Mouse (Mus musculus): ENCODE results near the gene Appl2. TPM values are rescaled to one million over a fixed set of nuclear protein-coding genes. Genes with fewer than 3 reads are reported as not detected.

The Appl2 gene
- polyA plus RNA-seq, 1 experiment from 2014 or later, result 40.2 TPM

DNA sequence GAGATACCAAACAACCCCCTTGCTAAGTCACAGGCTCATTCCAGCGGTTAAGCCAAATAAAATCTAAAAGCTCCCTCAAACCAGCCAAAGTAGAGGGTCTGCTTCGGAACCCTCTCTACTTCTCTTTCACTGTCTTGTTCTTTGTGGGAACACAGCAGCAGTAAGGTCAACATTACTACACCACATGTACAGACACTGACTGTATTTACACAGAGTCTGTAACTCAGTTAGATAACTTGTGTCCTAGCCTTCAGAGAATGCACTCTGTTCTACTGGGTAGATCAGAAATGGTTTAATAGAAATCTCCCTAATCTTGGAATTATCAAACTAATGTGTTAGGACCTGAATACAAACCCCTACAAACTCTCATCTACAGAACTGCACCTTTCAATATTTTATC is 12.3 kb downstream of the Appl2 start:
- 92% methylated on average over 2 of the region's 2 CpGs for WGBS
- no peak overlapping the region for H3K27ac ChIP-seq (ENCODE audit: low read depth, low read length)

DNA sequence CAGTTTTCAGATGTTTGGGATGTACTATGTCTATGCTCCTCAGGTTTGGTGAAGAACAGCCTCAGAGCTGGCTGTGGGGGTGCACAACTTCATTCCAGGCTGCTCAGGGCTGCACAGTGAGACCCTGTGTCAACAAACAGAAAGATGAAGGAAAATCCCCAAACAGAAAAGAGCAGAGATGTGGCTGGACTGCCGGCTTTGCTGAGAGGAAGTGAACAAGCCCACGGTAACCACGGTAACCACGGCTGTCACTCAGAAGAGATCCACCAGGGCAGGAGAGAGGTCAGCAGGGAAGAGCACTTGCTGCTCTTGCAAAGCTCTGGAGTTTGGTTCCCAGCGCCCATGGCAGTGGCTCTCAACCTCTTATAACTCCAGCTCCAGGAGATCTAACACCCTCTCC is 14.1 kb downstream of the Appl2 start:
- peaks cover 12% of the 10 kb centered on the region for H3K4me1 ChIP-seq (ENCODE audit: control insufficient read depth, insufficient read depth, low read length)
- H3K9me3 ChIP-seq (ENCODE audit: control insufficient read depth, low read length), result no peaks in the 10 kb centered on the region
- H3K4me3 ChIP-seq (ENCODE audit: low read length), result no peak overlapping the region
- no peaks in the 10 kb centered on the region for H3K27me3 ChIP-seq (ENCODE audit: control insufficient read depth, insufficient read depth, low read length)
- H3K4me2 ChIP-seq (replicated peaks; ENCODE audit: low read depth, low read length), result no peak overlapping the region
- no peak overlapping the region for H3K9ac ChIP-seq (ENCODE audit: low read depth, low read length)
- no peak overlapping the region for H3K27ac ChIP-seq (ENCODE audit: low read depth, low read length)
- no peaks in the 10 kb centered on the region; the same call in 1 of the 2 replicates for H3K36me3 ChIP-seq (ENCODE audit: control insufficient read depth, insufficient read depth, low read length)
- no peak for ATAC-seq (ENCODE audit: low FRiP score, low TSS enrichment)
- 36% methylated on average over 5 of the region's 5 CpGs for WGBS

More for the DNA sequence above, 12.3 kb downstream of the Appl2 start:
- H3K9ac ChIP-seq (ENCODE audit: low read depth, low read length), result no peak overlapping the region
- ATAC-seq (ENCODE audit: low FRiP score, low TSS enrichment), result no peak
- no peak overlapping the region for H3K4me2 ChIP-seq (replicated peaks; ENCODE audit: low read depth, low read length)
- H3K4me1 ChIP-seq (ENCODE audit: control insufficient read depth, insufficient read depth, low read length), result peaks cover 12% of the 10 kb centered on the region
- no peak overlapping the region for H3K4me3 ChIP-seq (ENCODE audit: low read length)
- no peaks in the 10 kb centered on the region for H3K27me3 ChIP-seq (ENCODE audit: control insufficient read depth, insufficient read depth, low read length)
- H3K9me3 ChIP-seq (ENCODE audit: control insufficient read depth, low read length), result no peaks in the 10 kb centered on the region
- H3K36me3 ChIP-seq (ENCODE audit: control insufficient read depth, insufficient read depth, low read length), result no peaks in the 10 kb centered on the region; the same call in 1 of the 2 replicates

DNA sequence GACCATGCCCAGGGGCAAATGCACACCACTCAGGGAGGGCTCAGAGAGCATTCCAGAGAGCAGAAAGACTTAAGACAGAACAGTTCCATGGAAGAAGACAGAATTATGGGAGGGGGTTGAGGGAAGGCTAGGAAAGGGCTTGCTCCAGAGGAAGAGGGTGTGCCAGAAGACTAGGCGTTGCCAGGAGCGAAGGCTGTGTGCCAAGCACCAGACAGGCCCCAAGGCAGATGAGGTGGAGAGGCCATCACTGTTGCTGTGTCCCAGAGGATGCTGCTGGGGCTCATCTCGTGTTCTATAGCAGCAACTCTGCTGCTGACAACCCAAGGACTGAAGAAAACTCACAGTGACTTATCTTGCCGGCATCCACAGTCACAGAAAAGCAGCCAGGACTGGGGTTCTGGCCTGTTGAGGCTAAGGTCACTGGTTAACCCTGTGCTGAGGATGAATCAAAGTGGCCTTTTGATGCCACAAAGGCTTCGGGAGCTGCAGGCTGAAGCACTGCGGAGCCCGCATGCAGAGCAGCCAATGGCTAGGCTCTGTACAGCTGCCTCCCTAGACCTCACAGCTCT is 15.6 kb downstream of the Appl2 start:
- 68% methylated on average over 7 of the region's 7 CpGs for WGBS
- H3K9me3 ChIP-seq (ENCODE audit: control insufficient read depth, low read length), result no peaks in the 10 kb centered on the region
- no peak overlapping the region for H3K27ac ChIP-seq (ENCODE audit: low read depth, low read length)
- H3K27me3 ChIP-seq (ENCODE audit: control insufficient read depth, insufficient read depth, low read length), result no peaks in the 10 kb centered on the region
- peaks cover 16% of the 10 kb centered on the region for H3K4me1 ChIP-seq (ENCODE audit: control insufficient read depth, insufficient read depth, low read length)
- ATAC-seq (ENCODE audit: low FRiP score, low TSS enrichment), result no peak
- no peak overlapping the region for H3K4me2 ChIP-seq (replicated peaks; ENCODE audit: low read depth, low read length)
- H3K9ac ChIP-seq (ENCODE audit: low read depth, low read length), result no peak overlapping the region
- no peaks in the 10 kb centered on the region; the same call in 1 of the 2 replicates for H3K36me3 ChIP-seq (ENCODE audit: control insufficient read depth, insufficient read depth, low read length)
- H3K4me3 ChIP-seq (ENCODE audit: low read length), result no peak overlapping the region

DNA sequence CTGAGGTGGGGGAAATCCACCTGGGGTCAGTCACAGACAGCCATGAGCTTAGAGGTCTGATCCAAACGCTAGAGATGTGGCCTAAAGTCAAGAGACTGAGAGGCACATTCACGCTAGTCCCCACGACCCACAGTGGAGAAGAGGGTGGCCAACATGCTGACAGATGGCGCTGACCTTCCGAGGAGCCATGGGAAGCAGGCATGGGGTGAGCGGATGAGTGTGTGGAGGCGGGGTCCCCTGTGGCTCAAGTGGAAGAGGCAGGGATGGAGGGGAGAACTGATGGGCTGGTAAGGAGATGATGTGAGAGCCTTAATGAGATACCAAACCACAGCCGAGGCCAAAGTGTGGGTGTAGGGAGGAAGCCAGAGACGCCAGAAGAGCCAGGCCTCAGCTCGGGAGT is 16.8 kb downstream of the Appl2 start:
- no peak overlapping the region for H3K27ac ChIP-seq (ENCODE audit: low read depth, low read length)

DNA sequence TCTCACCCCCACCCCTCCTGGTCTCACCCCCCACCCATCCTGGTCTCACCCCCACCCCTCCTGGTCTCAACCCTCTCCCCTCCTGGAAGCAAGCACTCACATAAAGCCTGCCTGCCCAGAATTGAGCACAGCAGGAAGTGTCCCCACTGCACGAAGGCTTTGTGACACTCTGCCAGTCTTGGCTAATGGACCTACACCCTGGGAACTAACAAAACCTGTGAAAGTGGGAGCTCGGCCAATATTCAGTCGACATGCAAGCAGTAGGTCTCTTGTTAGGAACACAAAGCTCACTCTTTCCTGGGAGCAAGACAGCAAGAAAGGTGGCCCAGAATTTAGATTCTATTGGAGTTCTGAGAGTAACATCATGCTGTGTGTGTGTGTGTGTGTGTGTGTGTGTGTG is 17.6 kb downstream of the Appl2 start:
- WGBS, result 79% methylated on average over 3 of the region's 3 CpGs
- no peaks in the 10 kb centered on the region for H3K27me3 ChIP-seq (ENCODE audit: control insufficient read depth, insufficient read depth, low read length)
- H3K4me1 ChIP-seq (ENCODE audit: control insufficient read depth, insufficient read depth, low read length), result peaks cover 16% of the 10 kb centered on the region
- H3K9me3 ChIP-seq (ENCODE audit: control insufficient read depth, low read length), result no peaks in the 10 kb centered on the region
- no peak overlapping the region for H3K4me2 ChIP-seq (replicated peaks; ENCODE audit: low read depth, low read length)
- H3K4me3 ChIP-seq (ENCODE audit: low read length), result no peak overlapping the region
- peaks cover 5% of the 10 kb centered on the region; the same call in 1 of the 2 replicates for H3K36me3 ChIP-seq (ENCODE audit: control insufficient read depth, insufficient read depth, low read length)
- H3K27ac ChIP-seq (ENCODE audit: low read depth, low read length), result no peak overlapping the region
- H3K9ac ChIP-seq (ENCODE audit: low read depth, low read length), result no peak overlapping the region
- no peak for ATAC-seq (ENCODE audit: low FRiP score, low TSS enrichment)

More for the DNA sequence above, 16.8 kb downstream of the Appl2 start:
- no peak for ATAC-seq (ENCODE audit: low FRiP score, low TSS enrichment)
- Histone ChIP-seq H3K9me3 (ENCODE audit: control insufficient read depth, low read length) (no peaks in the 10 kb centered on the region), H3K36me3 (ENCODE audit: control insufficient read depth, insufficient read depth, low read length) (peaks cover under 1% of the 10 kb centered on the region; the same call in 1 of the 2 replicates), H3K9ac (ENCODE audit: low read depth, low read length) (no peak overlapping the region), H3K4me1 (ENCODE audit: control insufficient read depth, insufficient read depth, low read length) (peaks cover 16% of the 10 kb centered on the region), H3K4me2 (replicated peaks; ENCODE audit: low read depth, low read length) (no peak overlapping the region), H3K27me3 (ENCODE audit: control insufficient read depth, insufficient read depth, low read length) (no peaks in the 10 kb centered on the region), H3K4me3 (ENCODE audit: low read length) (no peak overlapping the region)
- 84% methylated on average over 10 of the region's 10 CpGs for WGBS

DNA sequence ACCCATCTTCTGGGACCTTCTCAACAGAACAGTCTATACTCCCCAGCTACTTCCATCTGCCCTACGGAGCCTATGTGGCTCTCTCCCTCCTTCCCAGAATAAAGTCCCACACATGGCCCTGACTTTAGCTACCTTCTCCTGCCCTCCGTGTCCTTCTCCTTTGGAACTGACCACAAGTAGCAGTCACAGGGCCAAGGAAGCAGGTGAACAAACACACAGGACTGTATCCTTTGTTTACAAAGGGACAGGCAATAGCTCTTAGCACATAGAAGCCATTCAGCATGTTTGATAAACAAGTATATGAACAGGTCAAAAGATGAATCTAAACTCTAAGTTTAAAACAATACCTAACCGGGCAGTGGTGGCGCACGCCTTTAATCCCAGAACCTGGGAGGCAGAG is 18.7 kb downstream of the Appl2 start:
- WGBS, result 93% methylated on average over 5 of the region's 5 CpGs
- Histone ChIP-seq H3K27me3 (ENCODE audit: control insufficient read depth, insufficient read depth, low read length) (no peaks in the 10 kb centered on the region), H3K36me3 (ENCODE audit: control insufficient read depth, insufficient read depth, low read length) (peaks cover 5% of the 10 kb centered on the region; the same call in 1 of the 2 replicates), H3K9me3 (ENCODE audit: control insufficient read depth, low read length) (no peaks in the 10 kb centered on the region), H3K4me3 (ENCODE audit: low read length) (no peak overlapping the region), H3K27ac (ENCODE audit: low read depth, low read length) (no peak overlapping the region), H3K9ac (ENCODE audit: low read depth, low read length) (no peak overlapping the region), H3K4me1 (ENCODE audit: control insufficient read depth, insufficient read depth, low read length) (peaks cover 11% of the 10 kb centered on the region), H3K4me2 (replicated peaks; ENCODE audit: low read depth, low read length) (no peak overlapping the region)
- no peak for ATAC-seq (ENCODE audit: low FRiP score, low TSS enrichment)

DNA sequence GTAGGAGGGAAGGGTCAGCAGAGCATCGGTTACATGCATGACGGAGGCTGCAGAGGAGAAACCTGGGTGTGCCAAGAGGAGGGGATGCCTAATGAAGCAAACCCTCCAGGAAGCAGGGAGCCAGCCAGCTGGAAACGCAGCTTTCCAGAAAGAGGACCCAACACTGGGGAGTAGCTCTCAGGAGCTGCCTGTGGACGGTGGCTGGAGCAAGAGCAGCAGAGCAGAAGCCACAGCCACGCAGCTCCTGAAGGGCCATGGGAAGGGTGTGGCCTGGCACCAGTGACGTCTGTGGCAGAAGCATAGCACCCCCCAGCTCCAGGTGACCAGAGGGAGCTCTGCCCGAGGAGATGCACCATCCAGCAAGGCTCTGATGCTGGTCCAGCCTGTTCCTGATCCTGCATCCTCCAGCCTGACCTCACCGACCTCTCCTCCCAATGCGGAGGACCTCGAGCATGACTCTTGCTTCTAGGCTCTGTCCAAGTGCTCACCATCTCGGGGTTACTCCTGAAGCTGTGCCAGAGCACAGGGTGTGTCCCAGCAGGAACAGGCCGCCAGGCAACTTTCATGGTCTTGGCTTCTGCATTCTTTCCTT is 19.3 kb downstream of the Appl2 start:
- peaks cover 8% of the 10 kb centered on the region for H3K4me1 ChIP-seq (ENCODE audit: control insufficient read depth, insufficient read depth, low read length)
- H3K4me3 ChIP-seq (ENCODE audit: low read length), result no peak overlapping the region
- H3K9ac ChIP-seq (ENCODE audit: low read depth, low read length), result no peak overlapping the region
- peak overlapping the region; percentile 42; the same call in 1 of the 2 replicates for H3K27ac ChIP-seq (ENCODE audit: low read depth, low read length)
- ATAC-seq (ENCODE audit: low FRiP score, low TSS enrichment), result peak; percentile 63
- WGBS, result 47% methylated on average over 12 of the region's 12 CpGs
- H3K36me3 ChIP-seq (ENCODE audit: control insufficient read depth, insufficient read depth, low read length), result peaks cover 5% of the 10 kb centered on the region; the same call in 1 of the 2 replicates
- no peaks in the 10 kb centered on the region for H3K27me3 ChIP-seq (ENCODE audit: control insufficient read depth, insufficient read depth, low read length)
- no peaks in the 10 kb centered on the region for H3K9me3 ChIP-seq (ENCODE audit: control insufficient read depth, low read length)
- no peak overlapping the region for H3K4me2 ChIP-seq (replicated peaks; ENCODE audit: low read depth, low read length)

DNA sequence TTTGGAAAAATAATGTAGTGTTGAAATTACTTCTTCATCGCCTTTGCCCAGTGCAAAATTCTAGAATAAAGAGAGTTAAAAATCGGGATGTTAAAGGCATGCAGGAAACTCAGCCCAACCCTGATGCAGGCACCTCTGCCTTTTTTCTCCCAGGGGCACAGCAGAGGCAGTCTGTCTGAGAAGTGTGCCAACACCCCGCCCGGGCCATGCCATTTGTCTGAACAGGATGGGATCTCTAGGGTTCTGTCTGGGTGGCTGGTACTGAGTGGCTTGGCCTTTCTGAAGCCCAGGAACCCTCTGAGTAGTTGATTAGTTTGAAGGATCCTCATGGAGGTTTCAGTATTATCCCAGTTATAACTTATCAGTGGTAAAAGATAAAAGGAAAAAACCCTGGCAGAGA is 20.3 kb downstream of the Appl2 start:
- Histone ChIP-seq H3K36me3 (ENCODE audit: control insufficient read depth, insufficient read depth, low read length) (peaks cover 5% of the 10 kb centered on the region; the same call in 1 of the 2 replicates), H3K27ac (ENCODE audit: low read depth, low read length) (no peak overlapping the region), H3K27me3 (ENCODE audit: control insufficient read depth, insufficient read depth, low read length) (no peaks in the 10 kb centered on the region), H3K4me3 (ENCODE audit: low read length) (no peak overlapping the region), H3K9me3 (ENCODE audit: control insufficient read depth, low read length) (no peaks in the 10 kb centered on the region), H3K4me1 (ENCODE audit: control insufficient read depth, insufficient read depth, low read length) (peaks cover 8% of the 10 kb centered on the region), H3K4me2 (replicated peaks; ENCODE audit: low read depth, low read length) (no peak overlapping the region), H3K9ac (ENCODE audit: low read depth, low read length) (no peak overlapping the region)
- 89% methylated on average over 4 of the region's 4 CpGs for WGBS
- ATAC-seq (ENCODE audit: low FRiP score, low TSS enrichment), result no peak

DNA sequence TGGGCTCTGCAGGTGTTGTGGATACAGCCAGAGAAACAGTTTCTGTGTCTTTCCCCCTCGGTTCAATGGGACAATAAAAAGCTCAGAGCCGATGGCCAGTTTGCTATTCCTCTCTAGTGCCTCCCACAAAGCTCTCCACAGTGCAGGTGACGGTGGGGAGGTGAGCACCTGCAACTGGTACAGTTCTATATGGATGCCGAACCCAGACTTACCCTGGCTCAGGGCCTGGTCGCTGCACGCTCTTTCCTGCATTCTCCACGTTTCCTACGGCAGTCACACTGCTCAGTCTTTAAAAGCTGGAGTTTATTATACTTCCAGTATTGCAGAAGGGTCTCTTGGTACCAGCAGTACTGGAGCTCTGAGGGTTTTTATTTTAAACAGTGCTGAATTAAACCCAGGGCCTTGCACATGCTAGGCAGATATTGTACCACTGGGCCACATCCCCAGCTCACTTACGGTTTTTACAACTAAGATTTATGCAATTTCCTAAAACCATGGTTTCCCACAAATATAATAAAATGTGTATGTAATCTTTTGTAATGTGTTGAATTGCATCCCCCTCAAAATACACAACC is 21.3 kb downstream of the Appl2 start:
- no peak for ATAC-seq (ENCODE audit: low FRiP score, low TSS enrichment)
- Histone ChIP-seq H3K36me3 (ENCODE audit: control insufficient read depth, insufficient read depth, low read length) (peaks cover 5% of the 10 kb centered on the region; the same call in 1 of the 2 replicates), H3K9ac (ENCODE audit: low read depth, low read length) (no peak overlapping the region), H3K27me3 (ENCODE audit: control insufficient read depth, insufficient read depth, low read length) (no peaks in the 10 kb centered on the region), H3K4me2 (replicated peaks; ENCODE audit: low read depth, low read length) (no peak overlapping the region), H3K27ac (ENCODE audit: low read depth, low read length) (no peak overlapping the region), H3K9me3 (ENCODE audit: control insufficient read depth, low read length) (no peaks in the 10 kb centered on the region), H3K4me3 (ENCODE audit: low read length) (no peak overlapping the region), H3K4me1 (ENCODE audit: control insufficient read depth, insufficient read depth, low read length) (peaks cover 4% of the 10 kb centered on the region)
- 95% methylated on average over 9 of the region's 9 CpGs for WGBS
